Mouse (Mus musculus) C2C12 (cell line): ENCODE results near the gene Nars2. TPM values are rescaled to one million over a fixed set of nuclear protein-coding genes. Genes with fewer than 3 reads are reported as not detected.
"Not testable (repeated sequence)": the region's sequence is repeated elsewhere in the genome, so short reads cannot be mapped to it uniquely, and the experiment has no call there.

ENCODE experiments used
- H3K27me3 ChIP-seq: one replicate; pipeline ENCODE4 v1.6.1; 2011; ENCODE audit not compliant: control insufficient read depth, insufficient read depth, insufficient read length
- H3K36me3 ChIP-seq: one replicate; pipeline ENCODE4 v1.6.1; 2011; ENCODE audit not compliant: control insufficient read depth, insufficient read depth
- H3K4me3 ChIP-seq: one replicate; pipeline ENCODE4 v1.5.1; 2011; ENCODE audit warnings: mild to moderate bottlenecking, control low read depth; ENCODE audit not compliant: poor library complexity, insufficient read depth, severe bottlenecking
- H3K79me2 ChIP-seq: one replicate; pipeline ENCODE4 v1.6.1; 2011; ENCODE audit not compliant: control insufficient read depth, insufficient read depth
- H3K79me3 ChIP-seq: one replicate; pipeline ENCODE4 v1.6.1; 2011; ENCODE audit warnings: low read depth, control low read depth
- H3ac ChIP-seq: one replicate; pipeline ENCODE3; 2011; ENCODE audit warnings: low read depth; ENCODE audit not compliant: control insufficient read depth, insufficient read length
- CEBPB ChIP-seq: IDR thresholded peaks from one replicate; pipeline ENCODE4 v1.6.1; 2011; ENCODE audit warnings: low read depth, mild to moderate bottlenecking, control low read depth, moderate library complexity
- CTCF ChIP-seq: IDR thresholded peaks from one replicate; pipeline ENCODE4 v1.5.1; 2011; ENCODE audit not compliant: control insufficient read depth, insufficient read depth, insufficient read length
- FOSL1 ChIP-seq: IDR thresholded peaks from one replicate; pipeline ENCODE4 v1.8.0; 2011; ENCODE audit warnings: mild to moderate bottlenecking, low read length; ENCODE audit not compliant: poor library complexity, insufficient read depth, severe bottlenecking
- MAX ChIP-seq: IDR thresholded peaks from one replicate; pipeline ENCODE4 v1.6.1; 2011; ENCODE audit warnings: mild to moderate bottlenecking, control low read depth
- MYOD1 ChIP-seq: IDR thresholded peaks from one replicate; pipeline ENCODE4 v1.6.1; 2011; ENCODE audit warnings: low read depth; ENCODE audit not compliant: control insufficient read depth, insufficient read length
- MYOG ChIP-seq: IDR thresholded peaks from one replicate; pipeline ENCODE4 v1.6.1; 2011; ENCODE audit not compliant: control insufficient read depth, insufficient read length; ENCODE audit errors: extremely low read depth
- USF1 ChIP-seq: IDR thresholded peaks from one replicate; pipeline ENCODE4 v1.6.1; 2011; ENCODE audit warnings: low read depth, mild to moderate bottlenecking, control low read depth, moderate library complexity
- polyA plus RNA-seq: library from polyadenylated mRNA; unstranded; fragments of >200 nt; fragmentation: generic; extraction: Trizol; gene quantifications from one replicate; pipeline ENCODE4 v1.2.1, GENCODE M21; 2012; ENCODE audit warnings: missing spikeins

The Nars2 gene
- polyA plus RNA-seq, 1 experiment, result 5.6 TPM

DNA sequence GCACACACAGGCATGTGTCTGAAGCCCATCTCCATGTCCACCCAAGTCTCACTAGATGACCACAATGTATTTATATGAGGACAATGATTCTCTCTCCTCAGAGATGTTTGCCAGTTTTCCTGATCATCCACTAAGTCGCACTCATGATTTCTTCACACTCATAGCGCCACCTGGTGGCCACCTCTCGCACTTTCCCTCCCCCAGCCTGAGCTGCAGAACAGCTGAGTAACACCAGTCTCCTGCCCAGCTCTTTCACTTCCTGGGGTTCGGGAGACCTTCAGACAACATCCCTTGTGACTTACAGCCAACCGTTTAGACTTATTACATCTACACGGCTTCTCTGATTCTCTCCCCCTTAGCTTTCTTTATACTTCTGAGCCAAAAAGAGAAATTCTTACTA lies 37.3 kb upstream of the Nars2 start:
- Histone ChIP-seq H3K79me3 (no peaks in the 10 kb centered on the region), H3K79me2 (no peaks in the 10 kb centered on the region), H3K27me3 (no peaks in the 10 kb centered on the region), H3K36me3 (no peaks in the 10 kb centered on the region), H3ac (no peak overlapping the region), H3K4me3 (no peak overlapping the region)
- peak; percentile 56 for TF ChIP-seq CTCF
- no peak for TF ChIP-seq CEBPB

DNA sequence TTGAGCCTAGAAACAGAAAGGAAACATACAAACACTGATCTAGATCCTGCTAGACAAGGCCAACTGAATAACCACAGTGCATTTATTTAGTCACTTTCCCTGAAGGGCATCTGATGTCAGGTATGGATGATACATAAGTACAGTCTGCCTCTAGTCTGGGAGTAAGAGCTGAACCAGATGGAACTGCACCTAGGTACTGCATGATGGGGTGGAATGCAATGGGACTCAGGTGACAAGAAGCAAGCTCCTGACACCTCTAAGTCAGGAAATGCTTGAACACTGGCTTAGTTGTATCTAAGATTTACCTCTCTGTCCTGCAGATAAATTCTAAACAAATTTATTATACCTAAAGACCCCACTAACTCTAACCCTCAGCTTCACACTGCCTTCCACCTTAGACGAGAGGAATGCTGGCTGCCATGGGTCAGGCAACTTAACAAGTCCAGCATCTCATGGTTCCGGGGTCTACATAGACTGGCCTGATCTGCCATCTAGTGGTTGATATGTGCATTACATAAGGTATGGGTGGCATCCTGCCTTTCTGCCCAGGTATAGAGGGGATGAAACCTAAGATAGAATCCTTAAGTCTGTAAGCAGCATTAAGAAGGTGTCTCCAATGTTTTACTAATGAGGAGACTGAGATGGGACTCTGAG lies 35.7 kb upstream of the Nars2 start:
- no peak overlapping the region for H3ac ChIP-seq
- no peaks in the 10 kb centered on the region for H3K79me3 ChIP-seq
- TF ChIP-seq CTCF, result peak; percentile 7
- TF ChIP-seq USF1, result no peak
- H3K4me3 ChIP-seq, result no peak overlapping the region
- H3K27me3 ChIP-seq, result no peaks in the 10 kb centered on the region
- H3K36me3 ChIP-seq, result no peaks in the 10 kb centered on the region
- no peaks in the 10 kb centered on the region for H3K79me2 ChIP-seq

DNA sequence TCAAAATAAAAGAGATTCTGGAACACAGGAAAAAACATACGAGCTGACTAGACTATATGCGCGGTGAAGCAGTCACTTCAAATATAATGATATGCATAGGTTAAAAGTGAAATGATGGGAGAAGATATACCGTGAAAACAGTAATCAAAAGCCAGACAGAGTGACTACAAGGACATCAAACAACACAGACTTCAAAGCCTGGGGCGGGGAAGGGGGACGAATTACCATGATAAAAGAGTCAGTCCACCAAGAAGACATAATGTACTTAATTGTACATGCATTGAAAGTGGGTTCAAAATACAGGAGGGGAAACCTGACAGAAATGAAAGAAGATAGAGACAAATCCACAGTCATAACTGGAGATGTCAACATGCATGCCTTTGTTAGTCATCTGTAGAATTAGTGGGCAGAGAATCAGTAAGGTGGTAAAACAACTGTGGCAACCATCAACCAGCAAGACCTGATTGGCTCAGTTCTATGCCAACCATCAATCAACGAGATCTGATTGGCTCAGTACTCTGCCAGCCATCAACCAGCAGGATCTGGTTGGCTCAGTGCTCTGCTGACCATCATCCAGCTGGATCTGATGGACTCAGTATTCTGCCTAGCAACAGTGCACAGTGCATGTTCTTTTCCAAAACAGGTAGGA lies 30.7 kb upstream of the Nars2 start:
- TF ChIP-seq MAX, result no peak
- TF ChIP-seq CTCF, result no peak
- no peak for TF ChIP-seq MYOG
- no peak for TF ChIP-seq CEBPB
- TF ChIP-seq MYOD1, result no peak
- Histone ChIP-seq H3K27me3 (no peaks in the 10 kb centered on the region), H3K79me2 (no peaks in the 10 kb centered on the region)

DNA sequence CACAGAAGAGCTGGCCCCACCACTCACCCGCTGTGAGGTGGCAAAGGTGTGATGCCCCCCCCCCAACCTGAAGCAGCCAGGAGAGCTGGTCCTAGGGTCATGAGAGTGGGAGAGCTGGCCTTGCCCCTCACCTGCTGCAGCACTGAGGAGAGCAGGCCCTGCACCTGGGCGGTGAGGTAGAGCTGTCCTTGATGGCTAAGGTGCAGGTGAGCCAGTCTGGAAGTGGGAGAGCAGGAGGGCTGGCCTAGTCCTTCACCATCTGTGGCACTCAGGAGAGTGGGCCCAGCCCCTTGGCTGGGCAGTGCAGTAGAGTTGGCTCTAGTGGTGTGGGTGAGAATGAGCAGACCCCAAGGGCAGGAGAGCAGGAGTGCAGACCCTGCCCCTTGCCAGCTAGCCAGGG lies 28.4 kb upstream of the Nars2 start:
- TF ChIP-seq CTCF, result no peak
- no peak for TF ChIP-seq USF1
- TF ChIP-seq MYOG, result no peak
- no peak for TF ChIP-seq FOSL1
- TF ChIP-seq MYOD1, result no peak
- TF ChIP-seq CEBPB, result no peak
- no peak for TF ChIP-seq MAX
- Histone ChIP-seq H3K79me3 (no peaks in the 10 kb centered on the region), H3K27me3 (no peaks in the 10 kb centered on the region), H3ac (no peak overlapping the region), H3K79me2 (no peaks in the 10 kb centered on the region), H3K4me3 (no peak overlapping the region), H3K36me3 (no peaks in the 10 kb centered on the region)

More for the DNA sequence above, 30.7 kb upstream of the Nars2 start:
- H3K4me3 ChIP-seq, result no peak overlapping the region
- H3K79me3 ChIP-seq, result no peaks in the 10 kb centered on the region
- no peaks in the 10 kb centered on the region for H3K36me3 ChIP-seq
- H3ac ChIP-seq, result no peak overlapping the region

DNA sequence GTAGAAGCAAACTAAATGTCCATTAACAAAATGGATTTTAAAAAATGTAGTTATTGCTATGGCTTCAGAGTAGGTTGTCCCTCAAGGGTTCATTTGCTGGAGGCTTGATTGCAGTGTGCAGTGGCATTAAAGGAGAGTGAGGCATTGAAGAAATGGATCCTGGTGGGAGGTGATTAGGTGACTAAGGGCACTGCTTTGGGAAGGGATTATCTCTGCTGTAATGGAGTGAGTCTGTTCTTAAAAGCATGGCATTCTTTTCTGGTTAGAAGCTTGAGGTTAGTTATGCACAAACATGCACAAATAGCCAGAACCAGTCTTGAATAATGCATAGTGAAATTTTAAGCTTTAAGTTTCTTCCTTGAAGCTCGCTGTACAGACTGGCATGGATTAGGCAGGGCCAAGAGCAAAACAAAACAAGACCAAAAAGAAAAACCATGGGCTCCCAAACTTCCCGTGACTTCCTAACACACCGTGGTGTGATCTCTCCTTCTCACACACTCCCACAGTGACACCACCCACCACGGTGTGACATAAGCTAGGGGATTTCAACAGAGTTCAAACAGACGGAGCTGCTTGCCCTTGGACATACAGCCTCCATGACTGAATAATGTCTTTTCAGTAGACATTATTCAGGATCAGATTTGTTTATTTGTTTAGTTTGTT lies 7.5 kb upstream of the Nars2 start:
- Histone ChIP-seq H3K27me3 (no peaks in the 10 kb centered on the region), H3K79me3 (no peaks in the 10 kb centered on the region), H3K79me2 (no peaks in the 10 kb centered on the region), H3K36me3 (no peaks in the 10 kb centered on the region), H3K4me3 (no peak overlapping the region), H3ac (no peak overlapping the region)
- TF ChIP-seq MAX (no peak), MYOG (no peak), CEBPB (no peak), MYOD1 (no peak), USF1 (no peak), CTCF (no peak), FOSL1 (no peak)

- not testable (repeated sequence) for H3K79me2 ChIP-seq
Observed at GRCm38 (mm10) chr7:96946501-96946900, 4.8 kb upstream of the Nars2 start.

DNA sequence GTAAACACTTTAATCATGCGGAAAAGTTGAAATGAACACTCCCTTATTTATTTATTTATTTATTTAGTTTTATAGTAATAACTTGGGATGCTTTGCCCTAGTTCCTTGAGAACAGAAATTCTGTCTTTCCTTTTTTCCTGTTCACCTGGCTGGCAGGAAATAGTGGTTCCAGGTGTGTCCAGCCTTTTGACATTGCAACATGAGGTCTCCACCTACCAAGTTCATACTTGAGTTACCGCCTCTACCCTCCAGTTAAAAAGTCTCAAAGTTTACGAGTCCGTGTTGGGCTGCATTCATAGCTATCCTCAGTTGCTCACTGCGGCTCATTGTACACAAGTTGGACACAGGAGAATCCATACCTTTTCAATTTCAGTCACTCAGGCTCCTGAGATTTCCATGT lies 789 bp downstream of the Nars2 start:
- Histone ChIP-seq H3ac (no peak overlapping the region), H3K4me3 (peak overlapping the region; percentile 48), H3K36me3 (peaks cover 9% of the 10 kb centered on the region), H3K79me3 (peaks cover 8% of the 10 kb centered on the region), H3K27me3 (no peaks in the 10 kb centered on the region), H3K79me2 (peaks cover 23% of the 10 kb centered on the region)
- TF ChIP-seq USF1 (no peak), MYOG (no peak), FOSL1 (no peak), CEBPB (no peak), MYOD1 (no peak), CTCF (no peak), MAX (no peak)

More at GRCm38 (mm10) chr7:96946501-96946900, 4.8 kb upstream of the Nars2 start:
- H3ac ChIP-seq, H3K27me3 ChIP-seq, H3K79me3 ChIP-seq, H3K4me3 ChIP-seq, H3K36me3 ChIP-seq: not testable (repeated sequence)
